Mouse (Mus musculus) CH12.LX (cell line): Measurements from ENCODE around the gene Mylk3.

ENCODE experiments used
- CTCF ChIP-seq, 2 experiments: IDR thresholded peaks in 1 of 2; conservative IDR thresholded peaks in 1 of 2; 2 replicates each; pipeline ENCODE4 v1.5.1; 2011 to 2012; ENCODE audit warnings: low read depth in 2 of 2, low read length in 2 of 2, improper control_type of control experiment in 1 of 2, inconsistent platforms in 1 of 2, mild to moderate bottlenecking in 1 of 2, moderate library complexity in 1 of 2
- E2F4 ChIP-seq: IDR thresholded peaks from 2 replicates; pipeline ENCODE4 v1.6.1; 2011; ENCODE audit warnings: low read depth, low read length, improper control_type of control experiment; ENCODE audit not compliant: insufficient replicate concordance
- EP300 ChIP-seq: IDR thresholded peaks from 2 replicates; pipeline ENCODE4 v1.6.1; 2011; ENCODE audit warnings: low read length, improper control_type of control experiment
- HCFC1 ChIP-seq: IDR thresholded peaks from 2 replicates; pipeline ENCODE4 v1.6.1; 2012; ENCODE audit warnings: low read depth, mild to moderate bottlenecking, inconsistent platforms, low read length, improper control_type of control experiment
- MXI1 ChIP-seq: IDR thresholded peaks from 2 replicates; pipeline ENCODE4 v1.6.1; 2011; ENCODE audit warnings: mild to moderate bottlenecking, low read depth, low read length, improper control_type of control experiment
- MYC ChIP-seq: IDR thresholded peaks from 2 replicates; pipeline ENCODE4 v1.6.1; 2011; ENCODE audit warnings: low read depth, mild to moderate bottlenecking, improper control_type of control experiment, low read length
- POLR2A ChIP-seq: IDR thresholded peaks from 2 replicates; pipeline ENCODE4 v1.6.1; 2011; ENCODE audit warnings: low read depth, mild to moderate bottlenecking, improper control_type of control experiment, low read length
- POLR2AphosphoS2 ChIP-seq: IDR thresholded peaks from 2 replicates; pipeline ENCODE4 v1.6.1; 2011; ENCODE audit warnings: low read depth, low read length, improper control_type of control experiment
- RCOR1 ChIP-seq: conservative IDR thresholded peaks from 2 replicates; pipeline ENCODE4 v1.6.1; 2012; ENCODE audit warnings: low read depth, mild to moderate bottlenecking, inconsistent platforms, low read length, improper control_type of control experiment
- SIN3A ChIP-seq: IDR thresholded peaks from 2 replicates; pipeline ENCODE4 v1.6.1; 2012; ENCODE audit warnings: low read length, improper control_type of control experiment, inconsistent platforms
- TCF12 ChIP-seq: IDR thresholded peaks from 2 replicates; pipeline ENCODE4 v1.6.1; 2014; ENCODE audit warnings: low read depth, mild to moderate bottlenecking, inconsistent platforms, low read length, improper control_type of control experiment
- USF2 ChIP-seq: conservative IDR thresholded peaks from 2 replicates; pipeline ENCODE4 v1.6.1; 2011; ENCODE audit warnings: low read depth, low read length, improper control_type of control experiment
- ZC3H11A ChIP-seq: IDR thresholded peaks from 2 replicates; pipeline ENCODE4 v1.6.1; 2012; ENCODE audit warnings: low read depth, mild to moderate bottlenecking, inconsistent platforms, low read length, improper control_type of control experiment

GRCm38 (mm10) chr8:85365176-85365575 lies 21.0 kb downstream of the Mylk3 start:
- TF ChIP-seq CTCF (conservative IDR thresholded peaks at IDR 0.05 in 1 of 2, IDR thresholded peaks at IDR 0.05 in 1 of 2; ENCODE audit: low read depth in 2 of 2, low read length in 2 of 2) (no peak), ZC3H11A (no peak), E2F4 (no peak), TCF12 (no peak), MXI1 (no peak), MYC (no peak), RCOR1 (no peak), POLR2A (no peak), USF2 (no peak), EP300 (no peak), SIN3A (no peak), POLR2AphosphoS2 (no peak), HCFC1 (no peak)
